Comparison of ENCODE assay signal across 7 mouse cellular contexts in the genomic region with DNA sequence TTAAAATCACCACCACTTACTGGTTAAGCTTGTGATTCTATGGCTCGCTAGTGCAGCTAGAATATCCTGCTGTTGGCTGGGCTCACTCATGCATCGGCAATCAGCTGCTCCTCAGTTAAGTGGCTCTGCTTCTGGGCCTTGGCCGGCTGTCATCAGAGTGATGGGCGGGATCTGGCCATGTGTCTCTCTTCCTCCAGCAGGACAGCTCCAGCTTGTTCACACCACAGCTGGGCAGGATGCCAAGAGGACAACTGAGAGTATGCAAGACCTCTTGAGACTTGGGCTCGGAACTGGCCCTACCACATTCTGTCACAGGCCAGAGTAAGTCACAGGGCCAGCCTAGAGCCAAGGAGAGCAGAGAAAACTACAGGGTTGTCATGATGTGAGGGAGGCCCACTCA. TPM values are rescaled to one million over a fixed set of nuclear protein-coding genes. Genes with fewer than 3 reads are reported as not detected.
DNase-seq lines count a peak whose midpoint lies in the region; ATAC-seq and TF ChIP-seq lines count a peak whose summit lies in the region.

No protein-coding gene starts in this region.

- H3K4me3 ChIP-seq in myocyte, result no peak overlapping the region

- no peak overlapping the region for H3K4me2 ChIP-seq in myocyte (ENCODE audit: low read depth)

- no peak overlapping the region for H3ac ChIP-seq in myocyte (ENCODE audit: control insufficient read depth, insufficient read length)

- ATAC-seq in activated CD4-positive, CD25-positive, alpha-beta regulatory T cell, adult 4 months, result no peak

- H3K79me2 ChIP-seq in myocyte (ENCODE audit: control insufficient read depth, insufficient read depth), result no peaks in the 10 kb centered on the region

- no peaks in the 10 kb centered on the region for H3K36me3 ChIP-seq in myocyte (ENCODE audit: control insufficient read depth, insufficient read depth)

- peak; percentile 79 for DNase-seq in Muller cell, postnatal 12 days (ENCODE audit: inconsistent ontology term)
- peak; percentile 65 for DNase-seq in adrenal gland, postnatal 25 days
- peak; percentile 81 for DNase-seq in heart, adult 8-10 months (ENCODE audit: low spot score)
- DNase-seq in kidney, adult 9 months, result peak; percentile 29
- no peak for DNase-seq in right cerebral cortex, adult 18-20 months

- no peak for TF ChIP-seq POLR2A in myocyte (IDR thresholded peaks at IDR 0.05; ENCODE audit: insufficient read length, low read depth)

- no peaks in the 10 kb centered on the region for H3K27me3 ChIP-seq in myocyte (ENCODE audit: control insufficient read depth, insufficient read depth, insufficient read length)

TF ChIP-seq in myocyte, 11 proteins besides CTCF, POLR2A, EP300 and RAD21:
- TF ChIP-seq CEBPB (IDR thresholded peaks at IDR 0.05; ENCODE audit: insufficient read depth, poor library complexity, severe bottlenecking) (no peak), MYOG (IDR thresholded peaks at IDR 0.05; ENCODE audit: control insufficient read depth in 1 of 3, insufficient read depth in 1 of 3, insufficient read length in 2 of 3, low read depth in 2 of 3) (peak; percentile 67 to 95 (median 85)), MYOD1 (IDR thresholded peaks at IDR 0.05; ENCODE audit: control insufficient read depth in 1 of 3, insufficient read length in 2 of 3, low read depth in 2 of 3) (peak; percentile 53 to 88 (median 76)), MAX (IDR thresholded peaks at IDR 0.05; ENCODE audit: low read depth) (no peak), TCF3 (IDR thresholded peaks at IDR 0.05; ENCODE audit: insufficient read length, low read depth) (peak; percentile 47), USF1 (IDR thresholded peaks at IDR 0.05; ENCODE audit: low read depth) (no peak), POLR2AphosphoS2 (IDR thresholded peaks at IDR 0.05; ENCODE audit: insufficient read length, low read depth) (no peak), E2F4 (IDR thresholded peaks at IDR 0.05; ENCODE audit: insufficient read depth) (no peak), REST (IDR thresholded peaks at IDR 0.05; ENCODE audit: insufficient read depth, insufficient read length) (no peak), TCF12 (IDR thresholded peaks at IDR 0.05; ENCODE audit: insufficient read depth, poor library complexity, severe bottlenecking) (peak; percentile 26), SRF (IDR thresholded peaks at IDR 0.05; ENCODE audit: control insufficient read depth, insufficient read length, low read depth) (no peak)
TF ChIP-seq in myocyte: peak in this region for 4.

RNA-seq across cellular contexts. Expression of gene Foxo6, which starts 39.7 kb away (rescaled TPM):
- total RNA-seq in adrenal gland, postnatal 25 days (2021), result 0.71 and 1.9 TPM in 2 replicates
- total RNA-seq in heart, adult 8-10 months (2022), result 1 to 10 TPM; 2.3 to 6.3 (median 3.3) TPM
- 24.9 TPM for polyA plus RNA-seq in myocyte (2012; fragmentation: generic; extraction: Trizol)
- polyA plus RNA-seq in activated CD4-positive, CD25-positive, alpha-beta regulatory T cell, adult 4 months (2017; shearing (Covaris generic)), result not detected
